Mouse (Mus musculus) thymus, postnatal 4 days (tissue): Measurements from ENCODE around the gene Xrra1.

Source experiments
- DNase-seq: peaks from one replicate; pipeline ENCODE4 v3.0.0; 2021

Xrra1 gene

GRCm38 (mm10) chr7:99851618-99852017, 7.3 kb upstream of the Xrra1 start:
- no peak for DNase-seq

DNA sequence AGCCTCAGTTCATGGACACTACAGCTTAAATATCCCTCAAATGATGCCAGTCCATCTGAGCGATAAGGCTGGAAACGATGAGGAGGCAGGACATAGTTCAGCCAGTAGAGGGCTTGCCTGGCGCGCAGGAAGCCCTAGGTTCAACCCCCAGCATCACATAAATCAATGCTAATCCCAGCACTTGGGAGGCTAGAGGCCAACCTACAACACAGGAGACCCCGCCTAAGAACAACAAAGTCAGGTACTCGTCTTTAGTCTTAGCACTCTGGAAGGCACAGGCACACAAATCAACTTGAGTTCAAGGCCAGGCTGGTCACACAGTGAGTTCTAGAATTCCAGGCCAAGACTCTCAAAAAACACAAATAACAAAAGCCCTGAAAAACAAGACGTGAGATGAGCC, 5.6 kb upstream of the Xrra1 start:
- DNase-seq = no peak

GRCm38 (mm10) chr7:99854311-99854710, 4.6 kb upstream of the Xrra1 start:
- no peak for DNase-seq

DNA sequence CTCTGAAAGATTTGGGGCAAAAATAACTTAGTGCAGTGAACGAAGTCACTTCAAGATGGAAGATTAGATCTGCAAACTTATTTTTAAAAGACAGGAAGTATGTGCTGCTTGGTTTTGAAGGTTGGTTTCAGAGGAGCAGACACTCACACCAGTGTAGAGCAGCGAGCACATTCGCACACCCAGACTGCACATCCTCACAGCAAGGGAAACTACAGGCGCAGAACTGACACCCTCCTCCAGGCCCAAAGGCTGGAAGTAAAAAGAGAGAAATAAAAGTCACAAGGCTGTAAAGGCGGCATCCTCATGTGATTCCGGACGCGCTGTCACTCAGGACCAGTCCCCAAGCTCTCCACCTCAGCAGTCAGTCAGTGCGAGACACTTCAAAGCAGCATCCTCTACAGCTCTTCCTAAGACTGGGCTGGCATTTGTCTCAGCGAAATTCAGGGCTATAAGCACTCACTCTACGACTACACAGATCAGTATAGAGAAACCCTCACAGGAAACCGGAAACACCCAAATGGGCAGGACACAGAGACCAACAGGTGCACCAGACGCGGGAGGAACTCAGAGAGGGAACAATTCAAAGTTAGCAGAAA, 2.6 kb upstream of the Xrra1 start:
- DNase-seq = peak; percentile 60

- no peak for DNase-seq
These were observed 622 bp upstream of the Xrra1 start for GRCm38 (mm10) chr7:99858175-99858812.

DNA sequence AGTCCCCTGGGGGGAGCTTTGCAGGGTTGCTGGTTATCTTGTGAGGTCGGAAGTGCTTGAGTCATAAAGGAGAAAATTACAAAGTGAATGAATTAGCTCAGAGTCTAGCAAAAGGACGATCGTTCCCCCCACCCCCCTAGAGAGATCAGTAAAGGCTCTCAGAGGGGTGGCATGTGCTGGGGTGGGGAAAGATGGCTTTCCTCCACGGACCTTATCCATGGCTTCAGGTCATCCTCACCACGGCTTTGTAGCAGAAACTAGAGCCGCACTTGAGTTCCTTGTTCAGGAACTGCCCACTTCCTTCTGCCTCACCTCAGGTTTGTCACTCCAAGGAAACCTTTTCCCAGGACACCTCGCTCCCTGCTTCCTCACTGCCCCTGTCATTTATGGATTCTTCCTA, 4.4 kb downstream of the Xrra1 start, which contains the start of gene Spcs2:
TSS of gene Spcs2 (minus strand) at position 101 of the 400 bp plus-strand sequence.
- DNase-seq = no peak

- DNase-seq = no peak
These were observed 5.5 kb downstream of the Xrra1 start for GRCm38 (mm10) chr7:99864241-99865028.

DNA sequence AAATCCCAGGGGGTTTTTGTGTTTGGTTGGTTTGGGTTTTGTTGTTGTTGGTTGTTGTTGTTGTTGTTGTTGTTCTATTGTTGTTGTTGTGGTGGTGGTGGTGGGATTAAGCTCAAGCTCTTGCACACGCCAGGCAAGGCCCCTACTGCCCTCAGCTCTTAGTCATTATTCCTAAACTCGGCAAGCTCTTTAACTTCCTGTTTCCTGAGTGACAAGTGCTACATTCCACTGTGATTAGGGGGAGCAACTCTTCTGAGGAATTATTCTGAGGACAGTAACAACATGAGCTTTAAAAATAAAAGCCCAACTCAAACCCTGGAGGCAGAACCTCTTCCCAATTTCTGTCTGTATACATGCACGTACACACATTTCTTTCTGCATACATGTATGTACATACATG, 6.3 kb downstream of the Xrra1 start:
- no peak for DNase-seq

- no peak for DNase-seq
These were observed 10.4 kb downstream of the Xrra1 start for GRCm38 (mm10) chr7:99869296-99869695.

- DNase-seq = no peak
These were observed 15.0 kb downstream of the Xrra1 start for GRCm38 (mm10) chr7:99873965-99874364.

GRCm38 (mm10) chr7:99875891-99876290, 17.0 kb downstream of the Xrra1 start:
- DNase-seq = peak; percentile 58

- DNase-seq = peak; percentile 94
These were observed 17.4 kb downstream of the Xrra1 start for GRCm38 (mm10) chr7:99876345-99876744.

- DNase-seq = no peak
These were observed 19.3 kb downstream of the Xrra1 start for GRCm38 (mm10) chr7:99878254-99878653.

- DNase-seq = no peak
These were observed 28.4 kb downstream of the Xrra1 start for GRCm38 (mm10) chr7:99887230-99887735.

DNA sequence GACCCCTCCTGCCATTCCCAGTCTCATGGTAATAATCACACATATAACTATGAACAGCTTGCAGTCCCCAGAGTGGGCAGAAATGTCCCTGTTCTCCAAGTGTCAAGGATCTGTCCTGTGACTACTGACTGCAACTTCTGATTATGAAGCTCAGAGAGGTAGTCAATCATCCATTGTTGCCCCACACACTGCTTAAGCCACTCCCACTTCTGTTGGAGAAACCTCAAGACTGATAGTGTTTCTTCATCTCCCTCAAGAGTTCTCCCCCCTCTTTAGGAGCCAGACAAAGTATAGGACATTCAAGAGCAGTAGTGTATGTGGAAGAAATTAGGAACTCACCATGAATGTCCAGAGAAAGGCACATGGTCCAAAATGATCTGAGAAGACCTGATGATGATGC, 28.8 kb downstream of the Xrra1 start:
- DNase-seq = peak; percentile 26

GRCm38 (mm10) chr7:99889175-99889880, 30.4 kb downstream of the Xrra1 start:
- peak; percentile 81 for DNase-seq

DNA sequence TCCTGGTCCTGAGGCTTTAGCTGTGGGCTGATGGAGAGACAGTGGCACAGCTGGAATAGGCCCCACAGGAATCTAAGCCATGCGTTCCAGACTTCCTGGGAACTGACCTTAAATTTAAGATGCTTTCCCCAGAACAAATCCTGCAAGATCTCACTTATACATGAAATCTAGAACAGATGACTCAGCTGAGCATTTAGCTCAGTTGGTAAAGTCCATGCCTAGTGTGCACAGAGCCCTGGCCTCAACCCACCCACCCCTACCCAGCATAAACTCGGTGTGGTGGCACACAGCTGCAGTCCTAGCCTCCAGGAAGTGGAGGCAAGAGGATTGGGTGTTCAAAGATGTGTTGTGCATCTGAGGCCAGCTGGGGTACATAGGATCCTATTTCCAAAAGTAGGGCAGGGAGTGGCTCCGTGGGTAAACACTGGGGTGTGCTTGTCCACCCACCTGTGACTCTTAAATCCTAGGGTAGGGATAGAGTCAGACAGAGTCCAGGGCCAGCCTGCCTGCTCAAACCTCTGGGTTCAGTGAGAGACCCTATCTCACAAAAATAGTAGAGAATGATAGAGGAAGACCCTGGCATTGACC, 31.3 kb downstream of the Xrra1 start:
- peak; percentile 66 for DNase-seq

GRCm38 (mm10) chr7:99891471-99891870, 32.6 kb downstream of the Xrra1 start:
- peak; percentile 32 for DNase-seq

- DNase-seq = peak; percentile 18
These were observed 33.4 kb downstream of the Xrra1 start for GRCm38 (mm10) chr7:99892351-99892750.

- no peak for DNase-seq
These were observed 35.1 kb downstream of the Xrra1 start for GRCm38 (mm10) chr7:99893967-99894366.

GRCm38 (mm10) chr7:99894478-99894877, 35.6 kb downstream of the Xrra1 start:
- peak; percentile 43 for DNase-seq

- peak; percentile 7 for DNase-seq
These were observed 38.0 kb downstream of the Xrra1 start for GRCm38 (mm10) chr7:99896905-99897304.

GRCm38 (mm10) chr7:99902208-99902607, 43.3 kb downstream of the Xrra1 start:
- DNase-seq = peak; percentile 69
